Mouse (Mus musculus) MEL (cell line): Measurements from ENCODE around the gene 4930564D02Rik. TPM values are rescaled to one million over a fixed set of nuclear protein-coding genes. Genes with fewer than 3 reads are reported as not detected.
A peak's percentile ranks its signal among the peaks of the same experiment; 100 is the strongest.

ENCODE experiments used
- DNase-seq: peaks from one replicate; pipeline ENCODE4 v3.0.0; 2011; ENCODE audit warnings: low read depth, low spot score
- H3K27ac ChIP-seq: 2 replicates; pipeline ENCODE4 v1.5.1; 2012; ENCODE audit warnings: low read depth, mild to moderate bottlenecking, control low read depth, low read length, moderate library complexity; ENCODE audit not compliant: control insufficient read depth
- H3K27me3 ChIP-seq, 2 experiments: fragments of 150-350 bp in 1 of 2; sonication (generic) in 1 of 2; 2 replicates each; pipeline ENCODE4 v1.6.1; 2012; ENCODE audit warnings: low read length in 2 of 2, mild to moderate bottlenecking in 2 of 2, improper control_type of control experiment in 1 of 2, moderate library complexity in 1 of 2; ENCODE audit not compliant: insufficient read depth in 2 of 2, control insufficient read depth in 1 of 2
- H3K36me3 ChIP-seq, 2 experiments: 2 replicates each; pipeline ENCODE4 v1.6.1; 2012 to 2014; ENCODE audit warnings: low read length in 2 of 2, improper control_type of control experiment in 1 of 2, inconsistent platforms in 1 of 2, mild to moderate bottlenecking in 1 of 2; ENCODE audit not compliant: insufficient read depth in 2 of 2, control insufficient read depth in 1 of 2
- H3K4me1 ChIP-seq, 2 experiments: fragments of 150-350 bp in 1 of 2; sonication (generic) in 1 of 2; 2 replicates each; pipeline ENCODE4 v1.6.1; 2012; ENCODE audit warnings: low read length in 2 of 2, improper control_type of control experiment in 1 of 2, mild to moderate bottlenecking in 1 of 2; ENCODE audit not compliant: insufficient read depth in 2 of 2, control insufficient read depth in 1 of 2
- H3K4me3 ChIP-seq, 2 experiments: fragments of 150-350 bp in 1 of 2; sonication (generic) in 1 of 2; 2 replicates each; pipeline ENCODE4 v1.5.1; 2012; ENCODE audit warnings: low read depth in 2 of 2, low read length in 2 of 2, mild to moderate bottlenecking in 2 of 2, moderate library complexity in 2 of 2, control low read depth in 1 of 2, improper control_type of control experiment in 1 of 2; ENCODE audit not compliant: control insufficient read depth in 1 of 2, insufficient read depth in 1 of 2
- H3K79me2 ChIP-seq: 2 replicates; pipeline ENCODE4 v1.6.1; 2012; ENCODE audit warnings: mild to moderate bottlenecking, low read length, moderate library complexity; ENCODE audit not compliant: control insufficient read depth, poor library complexity, insufficient read depth
- H3K9ac ChIP-seq: 2 replicates; pipeline ENCODE4 v1.6.1; 2012; ENCODE audit warnings: low read depth, mild to moderate bottlenecking, control low read depth, low read length, moderate library complexity; ENCODE audit not compliant: control insufficient read depth, poor library complexity, severe bottlenecking
- H3K9me3 ChIP-seq: fragments of 150-350 bp; sonication (generic); replicated peaks from 2 replicates; pipeline ENCODE4 v1.6.1; 2012; ENCODE audit warnings: mild to moderate bottlenecking, low read length, improper control_type of control experiment, moderate library complexity; ENCODE audit not compliant: insufficient read depth
- BHLHE40 ChIP-seq: IDR thresholded peaks from 2 replicates; pipeline ENCODE4 v1.6.1; 2012; ENCODE audit warnings: low read depth, mild to moderate bottlenecking, inconsistent platforms, low read length, improper control_type of control experiment, borderline replicate concordance
- CHD2 ChIP-seq: IDR thresholded peaks from 2 replicates; pipeline ENCODE4 v1.6.1; 2011; ENCODE audit warnings: low read length, improper control_type of control experiment
- CTCF ChIP-seq, 3 experiments: IDR thresholded peaks in 2 of 3; conservative IDR thresholded peaks in 1 of 3; 2 replicates each; pipeline ENCODE4 v1.5.1; 2011 to 2012; ENCODE audit warnings: low read length in 3 of 3, low read depth in 2 of 3, mild to moderate bottlenecking in 2 of 3, improper control_type of control experiment in 1 of 3, inconsistent platforms in 1 of 3, mixed read lengths in 1 of 3, moderate library complexity in 1 of 3; ENCODE audit not compliant: control insufficient read depth in 1 of 3, insufficient read depth in 1 of 3, poor library complexity in 1 of 3, severe bottlenecking in 1 of 3
- E2F4 ChIP-seq: IDR thresholded peaks from 2 replicates; pipeline ENCODE4 v1.6.1; 2011; ENCODE audit warnings: low read depth, low read length, improper control_type of control experiment, borderline replicate concordance
- ELF1 ChIP-seq: IDR thresholded peaks from 2 replicates; pipeline ENCODE4 v1.6.1; 2014; ENCODE audit warnings: low read depth, mild to moderate bottlenecking, inconsistent platforms, low read length, improper control_type of control experiment, moderate library complexity
- ETS1 ChIP-seq: IDR thresholded peaks from 2 replicates; pipeline ENCODE4 v1.6.1; 2012; ENCODE audit warnings: low read depth, mild to moderate bottlenecking, inconsistent platforms, low read length, improper control_type of control experiment, moderate library complexity
- GABPA ChIP-seq: IDR thresholded peaks from 2 replicates; pipeline ENCODE4 v1.6.1; 2012; ENCODE audit warnings: low read depth, mild to moderate bottlenecking, inconsistent platforms, low read length, improper control_type of control experiment, moderate library complexity
- GATA1 ChIP-seq: IDR thresholded peaks from 2 replicates; pipeline ENCODE4 v1.6.1; 2011; ENCODE audit warnings: low read depth, low read length, improper control_type of control experiment
- HCFC1 ChIP-seq: IDR thresholded peaks from 2 replicates; pipeline ENCODE4 v1.6.1; 2012; ENCODE audit warnings: low read depth, mild to moderate bottlenecking, inconsistent platforms, low read length, improper control_type of control experiment, moderate library complexity
- JUND ChIP-seq: IDR thresholded peaks from 2 replicates; pipeline ENCODE4 v1.6.1; 2011; ENCODE audit warnings: low read depth, mild to moderate bottlenecking, improper control_type of control experiment, low read length
- KAT2A ChIP-seq: conservative IDR thresholded peaks from 2 replicates; pipeline ENCODE4 v1.6.1; 2012; ENCODE audit warnings: low read depth, low read length, improper control_type of control experiment, inconsistent platforms
- MAFK ChIP-seq: IDR thresholded peaks from 2 replicates; pipeline ENCODE4 v1.6.1; 2011; ENCODE audit warnings: low read depth, mild to moderate bottlenecking, low read length, improper control_type of control experiment, borderline replicate concordance
- MEF2A ChIP-seq: IDR thresholded peaks from 2 replicates; pipeline ENCODE4 v1.6.1; 2014; ENCODE audit warnings: low read depth, mild to moderate bottlenecking, inconsistent platforms, low read length, improper control_type of control experiment; ENCODE audit not compliant: poor library complexity, insufficient replicate concordance, severe bottlenecking; ENCODE audit errors: extremely low read depth
- MXI1 ChIP-seq: IDR thresholded peaks from 2 replicates; pipeline ENCODE4 v1.6.1; 2011; ENCODE audit warnings: mild to moderate bottlenecking, low read depth, low read length, improper control_type of control experiment
- NELFE ChIP-seq: IDR thresholded peaks from 2 replicates; pipeline ENCODE4 v1.6.1; 2011; ENCODE audit warnings: low read depth, low read length, improper control_type of control experiment
- POLR2A ChIP-seq, 2 experiments: IDR thresholded peaks; 2 replicates each; pipeline ENCODE4 v1.6.1; 2011 to 2012; ENCODE audit warnings: low read length in 2 of 2, mild to moderate bottlenecking in 2 of 2, control low read depth in 1 of 2, improper control_type of control experiment in 1 of 2, low read depth in 1 of 2, moderate library complexity in 1 of 2; ENCODE audit not compliant: control insufficient read depth in 1 of 2, insufficient read depth in 1 of 2, poor library complexity in 1 of 2
- POLR2AphosphoS2 ChIP-seq: IDR thresholded peaks from 2 replicates; pipeline ENCODE4 v1.6.1; 2011; ENCODE audit warnings: low read length, improper control_type of control experiment
- SIN3A ChIP-seq: IDR thresholded peaks from 2 replicates; pipeline ENCODE4 v1.6.1; 2012; ENCODE audit warnings: low read length, improper control_type of control experiment, inconsistent platforms
- SMC3 ChIP-seq: IDR thresholded peaks from 2 replicates; pipeline ENCODE4 v1.6.1; 2011; ENCODE audit warnings: low read depth, low read length, improper control_type of control experiment
- TCF12 ChIP-seq: IDR thresholded peaks from 2 replicates; pipeline ENCODE4 v1.6.1; 2014; ENCODE audit warnings: low read depth, mild to moderate bottlenecking, inconsistent platforms, low read length, improper control_type of control experiment, moderate library complexity
- USF1 ChIP-seq: IDR thresholded peaks from 2 replicates; pipeline ENCODE4 v1.6.1; 2014; ENCODE audit warnings: low read depth, mild to moderate bottlenecking, inconsistent platforms, low read length, improper control_type of control experiment, moderate library complexity
- ZC3H11A ChIP-seq: IDR thresholded peaks from 2 replicates; pipeline ENCODE4 v1.6.1; 2012; ENCODE audit warnings: low read depth, mild to moderate bottlenecking, inconsistent platforms, low read length, improper control_type of control experiment
- ZKSCAN1 ChIP-seq: IDR thresholded peaks from 2 replicates; pipeline ENCODE4 v1.6.1; 2012; ENCODE audit warnings: low read depth, mild to moderate bottlenecking, inconsistent platforms, low read length, improper control_type of control experiment, moderate library complexity
- ZNF384 ChIP-seq: IDR thresholded peaks from 2 replicates; pipeline ENCODE4 v1.6.1; 2012; ENCODE audit warnings: low read depth, mild to moderate bottlenecking, inconsistent platforms, low read length, improper control_type of control experiment
- polyA plus RNA-seq, 2 experiments: library from polyadenylated mRNA; stranded (reverse) in 1 of 2; unstranded in 1 of 2; fragments of >175 nt in 1 of 2; fragments of >200 nt in 1 of 2; gene quantifications; 2 replicates each; pipeline versions ENCODE4 v1.2.1 to v1.2.4; 2012; ENCODE audit warnings: low replicate concordance in 2 of 2, low read depth in 1 of 2; ENCODE audit not compliant: insufficient read length in 2 of 2, insufficient read depth in 1 of 2, missing spikeins in 1 of 2
- total RNA-seq: library from RNA; depleted of rRNA; stranded (reverse); fragments of 300-350 nt; gene quantifications from 2 replicates; pipeline ENCODE4 v1.2.3, GENCODE M21; 2012

The 4930564D02Rik gene
- total and polyA plus RNA-seq, 3 experiments, result not detected

- Histone ChIP-seq H3K36me3 (no peaks in the 10 kb centered on the region), H3K79me2 (no peaks in the 10 kb centered on the region), H3K27me3 (peaks cover 0 to 1% of the 10 kb centered on the region in 2 experiments; a peak in 1 of 4 replicates), H3K9me3 (no peaks in the 10 kb centered on the region), H3K4me3 (peak within 1 kb of the TSS; percentile 43 to 58), H3K4me1 (peaks cover 0 to 4% of the 10 kb centered on the region in 2 experiments; a peak in 2 of 4 replicates), H3K9ac (peak within 1 kb of the TSS; percentile 2; the same call in 1 of the 2 replicates), H3K27ac (no peak within 1 kb of the TSS)
- TF ChIP-seq POLR2A (IDR thresholded peaks at IDR 0.05; ENCODE audit: control insufficient read depth in 1 of 2, insufficient read depth in 1 of 2, low read depth in 1 of 2, low read length in 2 of 2, poor library complexity in 1 of 2) (peak in 1 of 2 experiments; percentile 39; a peak in 1 of 4 replicates), E2F4 (no peak), ETS1 (no peak), POLR2AphosphoS2 (no peak), NELFE (peak; percentile 19; the same call in 1 of the 2 replicates), CTCF (IDR thresholded peaks at IDR 0.05 in 2 of 3, conservative IDR thresholded peaks at IDR 0.05 in 1 of 3; ENCODE audit: control insufficient read depth in 1 of 3, insufficient read depth in 1 of 3, low read depth in 2 of 3, low read length in 3 of 3, poor library complexity in 1 of 3, severe bottlenecking in 1 of 3) (no peak), CHD2 (no peak), HCFC1 (peak; percentile 32; the same call in 1 of the 2 replicates), GATA1 (no peak), SIN3A (no peak), GABPA (no peak), ZKSCAN1 (no peak), USF1 (no peak), SMC3 (no peak), ZC3H11A (no peak)
- DNase-seq, result peak; percentile 82
Observed at GRCm38 (mm10) chr3:105052937-105053697, 13.5 kb upstream of the 4930564D02Rik start, which contains the start of gene Cttnbp2nl. Gene Cttnbp2nl, minus strand, starts transcription at chr3:105053146.

- DNase-seq, result no peak
- Histone ChIP-seq H3K4me3 (no peak overlapping the region), H3K4me1 (peaks cover 0 to 4% of the 10 kb centered on the region in 2 experiments; a peak in 2 of 4 replicates), H3K9me3 (no peaks in the 10 kb centered on the region), H3K36me3 (no peaks in the 10 kb centered on the region), H3K9ac (no peak overlapping the region), H3K27me3 (peaks cover 0 to 1% of the 10 kb centered on the region in 2 experiments; a peak in 1 of 4 replicates), H3K79me2 (no peaks in the 10 kb centered on the region), H3K27ac (no peak overlapping the region)
- TF ChIP-seq GATA1 (no peak), SMC3 (no peak), CTCF (IDR thresholded peaks at IDR 0.05 in 2 of 3, conservative IDR thresholded peaks at IDR 0.05 in 1 of 3; ENCODE audit: control insufficient read depth in 1 of 3, insufficient read depth in 1 of 3, low read depth in 2 of 3, low read length in 3 of 3, poor library complexity in 1 of 3, severe bottlenecking in 1 of 3) (no peak), JUND (no peak), TCF12 (no peak), ZNF384 (no peak), GABPA (no peak), ZC3H11A (no peak), BHLHE40 (no peak), KAT2A (no peak), ZKSCAN1 (no peak), USF1 (no peak), E2F4 (no peak), ELF1 (no peak), CHD2 (no peak), MEF2A (no peak), MAFK (no peak), MXI1 (no peak), POLR2A (IDR thresholded peaks at IDR 0.05; ENCODE audit: control insufficient read depth in 1 of 2, insufficient read depth in 1 of 2, low read depth in 1 of 2, low read length in 2 of 2, poor library complexity in 1 of 2) (no peak)
Observed at GRCm38 (mm10) chr3:105053698-105054001, 13.0 kb upstream of the 4930564D02Rik start.
